20 mouse cellular contexts compared by ENCODE assay signal in the genomic region with DNA sequence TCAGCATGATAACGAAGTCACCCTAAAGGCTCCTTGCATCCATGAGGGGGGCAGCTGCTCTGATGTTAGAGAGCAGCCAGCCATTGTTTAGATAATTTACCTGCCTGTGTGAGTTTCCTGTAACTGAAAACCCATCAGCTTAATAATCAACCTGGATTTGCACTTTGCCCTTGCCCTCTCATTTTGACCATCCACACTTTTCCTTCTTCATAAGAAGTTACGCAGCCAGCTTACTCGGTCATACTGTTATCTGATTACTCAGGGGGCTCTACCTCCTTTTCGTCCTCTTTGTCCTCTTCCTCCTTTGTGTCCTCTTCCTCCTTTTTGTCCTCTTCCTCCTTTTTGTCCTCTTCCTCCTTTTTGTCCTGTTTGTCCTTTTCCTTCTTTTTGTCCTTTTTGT. TPM values are rescaled to one million over a fixed set of nuclear protein-coding genes. Genes with fewer than 3 reads are reported as not detected.
A peak's percentile ranks its signal among the peaks of the same experiment; 100 is the strongest.
DNase-seq lines count a peak whose midpoint lies in the region; ATAC-seq and TF ChIP-seq lines count a peak whose summit lies in the region.
"Had no signal": no experiment of that assay in that cellular context is flagged by ENCODE, and none has a peak within 500 bp of the region (broad histone marks: within the 10 kb centered on the region; RNA-seq: fewer than 3 reads in every experiment).

No protein-coding gene starts in this region.

- H3K4me1 ChIP-seq in testis, adult 2 months (ENCODE audit: control insufficient read depth, insufficient read depth, low read length) = peaks cover 2% of the 10 kb centered on the region; the same call in 1 of the 2 replicates
- H3K4me1 ChIP-seq in kidney, embryonic 15.5 days = peaks cover 21% of the 10 kb centered on the region
- H3K4me1 ChIP-seq in liver, embryonic 13.5 days (replicated peaks) = peaks cover 8% of the 10 kb centered on the region
- peaks cover 7% of the 10 kb centered on the region for H3K4me1 ChIP-seq in forebrain, embryonic 12.5 days

- H3K9me3 ChIP-seq in kidney, embryonic 15.5 days (replicated peaks) = no peaks in the 10 kb centered on the region
- no peaks in the 10 kb centered on the region for H3K9me3 ChIP-seq in liver, embryonic 13.5 days (replicated peaks)
- no peaks in the 10 kb centered on the region for H3K9me3 ChIP-seq in forebrain, embryonic 12.5 days
- H3K9me3 ChIP-seq: hindbrain, embryonic 10.5 days; limb, embryonic 13.5 days; megakaryocyte, embryonic 14.5 days had no signal

- H3K27ac ChIP-seq in testis, adult 2 months (ENCODE audit: control insufficient read depth, insufficient read depth, low read depth, low read length) = no peak overlapping the region
- H3K27ac ChIP-seq in kidney, embryonic 15.5 days = peak overlapping the region; percentile 67
- H3K27ac ChIP-seq in liver, embryonic 13.5 days = no peak overlapping the region
- no peak overlapping the region for H3K27ac ChIP-seq in forebrain, embryonic 12.5 days
- H3K27ac ChIP-seq: gastrocnemius, adult 2 months; heart, adult 2 months; hindbrain, embryonic 10.5 days; limb, embryonic 13.5 days; stomach, postnatal 0 days had no signal

- H3K9ac ChIP-seq in kidney, embryonic 15.5 days = no peak overlapping the region
- H3K9ac ChIP-seq in liver, embryonic 13.5 days = no peak overlapping the region
- H3K9ac ChIP-seq in forebrain, embryonic 12.5 days = no peak overlapping the region
- H3K9ac ChIP-seq: limb, embryonic 13.5 days had no signal

- no peak for ATAC-seq in kidney, embryonic 15.5 days (replicated peaks; ENCODE audit: low FRiP score)
- ATAC-seq in liver, embryonic 13.5 days (ENCODE audit: low read depth) = no peak
- no peak for ATAC-seq in forebrain, embryonic 12.5 days (ENCODE audit: low FRiP score)
- no peak for ATAC-seq in frontal cortex, adult (ENCODE audit: low TSS enrichment)
- ATAC-seq: forebrain, embryonic 16.5 days; lung, postnatal 0 days; midbrain, embryonic 16.5 days had no signal

- DNase-seq in testis, postnatal 10 days (ENCODE audit: low spot score) = no peak
- DNase-seq in liver, embryonic 13.5 days = no peak
- no peak for DNase-seq in Muller cell, postnatal 12 days (ENCODE audit: inconsistent ontology term)
- DNase-seq: adrenal gland, postnatal 10 days; cerebellum, adult 2 months; gastrocnemius, adult 2 months; heart, adult 2 months; layer of hippocampus, adult 9-11 months; thymus, postnatal 25 days had no signal

- no peaks in the 10 kb centered on the region; the same call in 1 of the 2 replicates for H3K36me3 ChIP-seq in testis, adult 2 months (ENCODE audit: control insufficient read depth, insufficient read depth, low read length)
- no peaks in the 10 kb centered on the region for H3K36me3 ChIP-seq in kidney, embryonic 15.5 days
- H3K36me3 ChIP-seq in liver, embryonic 13.5 days = no peaks in the 10 kb centered on the region
- no peaks in the 10 kb centered on the region for H3K36me3 ChIP-seq in forebrain, embryonic 12.5 days (replicated peaks)
- H3K36me3 ChIP-seq: hindbrain, embryonic 10.5 days; limb, embryonic 13.5 days had no signal

- H3K27me3 ChIP-seq in testis, adult 2 months (ENCODE audit: control insufficient read depth, insufficient read depth, low read length) = no peaks in the 10 kb centered on the region
- no peaks in the 10 kb centered on the region for H3K27me3 ChIP-seq in kidney, embryonic 15.5 days
- no peaks in the 10 kb centered on the region for H3K27me3 ChIP-seq in liver, embryonic 13.5 days
- H3K27me3 ChIP-seq in forebrain, embryonic 12.5 days = peaks cover 3% of the 10 kb centered on the region; the same call in 1 of the 2 replicates
- H3K27me3 ChIP-seq: limb, embryonic 13.5 days; megakaryocyte, embryonic 14.5 days had no signal

- TF ChIP-seq POLR2A in testis, adult 2 months (IDR thresholded peaks at IDR 0.05; ENCODE audit: control insufficient read depth, low read depth, low read length) = no peak

- H3K4me2 ChIP-seq in kidney, embryonic 15.5 days = 0 out of 2 replicates have a peak overlapping the region, but pooled peaks have one; percentile 19
- H3K4me2 ChIP-seq in liver, embryonic 13.5 days = peak overlapping the region; percentile 17; the same call in 1 of the 2 replicates
- no peak overlapping the region for H3K4me2 ChIP-seq in forebrain, embryonic 12.5 days
- H3K4me2 ChIP-seq: limb, embryonic 13.5 days had no signal

- H3K4me3 ChIP-seq in testis, adult 2 months (ENCODE audit: control insufficient read depth, low read depth, low read length) = peak overlapping the region; percentile 55
- no peak overlapping the region for H3K4me3 ChIP-seq in kidney, embryonic 15.5 days (replicated peaks)
- no peak overlapping the region for H3K4me3 ChIP-seq in liver, embryonic 13.5 days (replicated peaks)
- no peak overlapping the region for H3K4me3 ChIP-seq in forebrain, embryonic 12.5 days (replicated peaks)
- H3K4me3 ChIP-seq: gastrocnemius, adult 2 months; heart, adult 2 months; hindbrain, embryonic 10.5 days; limb, embryonic 13.5 days; megakaryocyte, embryonic 14.5 days had no signal

- WGBS in kidney, embryonic 15.5 days = 44% methylated on average over 4 of the region's 4 CpGs
- WGBS in liver, embryonic 13.5 days (ENCODE audit: insufficient replicate concordance) = 23% methylated on average over 4 of the region's 4 CpGs
- WGBS in forebrain, embryonic 12.5 days = 45% methylated on average over 4 of the region's 4 CpGs

- no peak for TF ChIP-seq CTCF in testis, adult 2 months (IDR thresholded peaks at IDR 0.05; ENCODE audit: control insufficient read depth, insufficient read depth, insufficient replicate concordance, low read depth, low read length)

RNA-seq across cellular contexts. Expression of gene Efcab5, which starts 10.9 kb away (rescaled TPM):
- 172 and 216 TPM in 2 replicates for polyA plus RNA-seq in testis, adult 2 months (2012; rRNA removed)
- 0.08 and 0.18 TPM in 2 replicates for polyA plus RNA-seq in kidney, embryonic 15.5 days (2015; fragmentation: Nextera tagmentation; extraction: Ambion mirVana)
- 0.07 and 0.08 TPM in 2 replicates for polyA plus RNA-seq in liver, embryonic 13.5 days (2015; fragmentation: Nextera tagmentation; extraction: Ambion mirVana)
- 0.46 and 0.83 TPM in 2 replicates for polyA plus RNA-seq in forebrain, embryonic 12.5 days (2016; fragmentation: Nextera tagmentation; extraction: Ambion mirVana)

RNA-seq across cellular contexts. Expression of gene Ssh2, which starts 16.5 kb away (rescaled TPM):
- 35.8 and 43.8 TPM in 2 replicates for polyA plus RNA-seq in testis, adult 2 months (2012; rRNA removed)
- polyA plus RNA-seq in kidney, embryonic 15.5 days (2015; fragmentation: Nextera tagmentation; extraction: Ambion mirVana) = 8.1 and 9.1 TPM in 2 replicates
- 3.5 and 4.6 TPM in 2 replicates for polyA plus RNA-seq in liver, embryonic 13.5 days (2015; fragmentation: Nextera tagmentation; extraction: Ambion mirVana)
- 19.4 and 20.7 TPM in 2 replicates for polyA plus RNA-seq in forebrain, embryonic 12.5 days (2016; fragmentation: Nextera tagmentation; extraction: Ambion mirVana)

Comparison
In these comparisons a context has a peak if more than half of its experiments do, and no peak if none do; other contexts are left out.
1. RNA of gene Efcab5, which starts 10.9 kb away (polyA plus RNA-seq): 172 to 216 TPM in testis, adult 2 months; 0.46 to 0.83 TPM in forebrain, embryonic 12.5 days, 0.08 to 0.18 TPM in kidney, embryonic 15.5 days and 0.07 to 0.08 TPM in liver, embryonic 13.5 days; every median in the first group is over 10 times any median in the second.